Mouse (Mus musculus) olfactory bulb, adult 2 months (tissue): Measurements from ENCODE around the gene Nrtn.

ENCODE experiments used
- CTCF ChIP-seq: fragments of 200-500 bp; IDR thresholded peaks from 2 replicates; pipeline ENCODE4 v1.5.1; 2012; ENCODE audit warnings: low read depth, mild to moderate bottlenecking, low read length, moderate library complexity; ENCODE audit not compliant: insufficient read depth
- POLR2A ChIP-seq: fragments of 200-500 bp; IDR thresholded peaks from 2 replicates; pipeline ENCODE4 v1.6.1; 2012; ENCODE audit warnings: mild to moderate bottlenecking, low read depth, low read length, moderate library complexity; ENCODE audit not compliant: insufficient read depth

DNA sequence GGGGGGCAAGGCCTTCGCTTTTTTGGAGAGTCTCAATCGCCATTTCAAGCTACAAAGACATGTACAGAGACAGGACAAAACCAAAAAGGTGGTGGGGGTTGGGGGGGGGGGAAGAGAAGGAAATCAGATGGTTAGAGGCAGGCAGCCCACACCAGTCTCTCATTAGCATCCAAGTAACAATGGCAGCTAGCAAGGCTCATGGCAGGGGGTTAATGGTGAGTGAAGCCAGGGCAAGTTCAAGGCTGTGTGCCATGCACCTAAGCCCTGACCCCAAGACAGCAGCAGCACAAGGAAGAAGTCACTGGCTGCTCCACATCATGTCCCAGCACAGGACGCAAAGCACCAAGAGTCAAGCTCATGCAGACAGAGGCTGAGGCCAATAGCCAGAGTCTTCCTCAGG lies 41.9 kb upstream of the Nrtn start:
- TF ChIP-seq CTCF (no peak), POLR2A (no peak)
